Mouse (Mus musculus): ENCODE measurements around the gene D130043K22Rik. TPM values are rescaled to one million over a fixed set of nuclear protein-coding genes. Genes with fewer than 3 reads are reported as not detected.

The D130043K22Rik gene
- polyA plus RNA-seq, 2 experiments = 0.06 to 0.11 TPM

GRCm38 (mm10) chr13:24862021-24862420 lies 17.1 kb downstream of the D130043K22Rik start:
- no peak overlapping the region for H3K4me3 ChIP-seq (ENCODE audit: insufficient read depth in 1 of 2, low read depth in 2 of 2, low read length in 2 of 2)
- no peaks in the 10 kb centered on the region for H3K36me3 ChIP-seq (replicated peaks; ENCODE audit: control insufficient read depth, insufficient read depth, low read depth)
- ATAC-seq (ENCODE audit: insufficient read depth) (no peak), DNase-seq (ENCODE audit: low read depth in 3 of 3, low spot score in 3 of 3) (no peak)
- H3K27ac ChIP-seq = no peak overlapping the region
- no peak overlapping the region for H3K9ac ChIP-seq (replicated peaks)
- no peaks in the 10 kb centered on the region for H3K9me3 ChIP-seq (ENCODE audit: control insufficient read depth, low read length)
- peaks cover 0 to under 1% of the 10 kb centered on the region in 2 experiments; a peak in 2 of 4 replicates for H3K4me1 ChIP-seq (replicated peaks; ENCODE audit: control insufficient read depth in 2 of 2, insufficient read depth in 2 of 2, low read length in 1 of 2)
- WGBS (ENCODE audit: insufficient replicate concordance) = 72% methylated on average over 7 of the region's 7 CpGs
- TF ChIP-seq EP300 (IDR thresholded peaks at IDR 0.05; ENCODE audit: low read depth) (no peak), CTCF (IDR thresholded peaks at IDR 0.05; ENCODE audit: low read depth) (no peak)
- H3K4me2 ChIP-seq (ENCODE audit: low read depth) = no peak overlapping the region
- no peaks in the 10 kb centered on the region for H3K27me3 ChIP-seq (ENCODE audit: control insufficient read depth, insufficient read depth, low read length)

- DNase-seq (ENCODE audit: low read depth in 3 of 3, low spot score in 3 of 3) = peak; percentile 34 to 51 (median 43)
- no peak for ATAC-seq (ENCODE audit: insufficient read depth)
- no peaks in the 10 kb centered on the region for H3K9me3 ChIP-seq (ENCODE audit: control insufficient read depth, low read length)
- H3K4me2 ChIP-seq (ENCODE audit: low read depth) = no peak overlapping the region
- 40% methylated on average over 7 of the region's 7 CpGs for WGBS (ENCODE audit: insufficient replicate concordance)
- H3K9ac ChIP-seq (replicated peaks) = no peak overlapping the region
- H3K36me3 ChIP-seq (replicated peaks; ENCODE audit: control insufficient read depth, insufficient read depth, low read depth) = no peaks in the 10 kb centered on the region
- H3K27me3 ChIP-seq (ENCODE audit: control insufficient read depth, insufficient read depth, low read length) = no peaks in the 10 kb centered on the region
- H3K27ac ChIP-seq = no peak overlapping the region
- TF ChIP-seq CTCF (IDR thresholded peaks at IDR 0.05; ENCODE audit: low read depth) (peak; percentile 69), EP300 (IDR thresholded peaks at IDR 0.05; ENCODE audit: low read depth) (no peak)
- peaks cover 0 to 2% of the 10 kb centered on the region in 2 experiments; a peak in 2 of 4 replicates for H3K4me1 ChIP-seq (replicated peaks; ENCODE audit: control insufficient read depth in 2 of 2, insufficient read depth in 2 of 2, low read length in 1 of 2)
- no peak overlapping the region for H3K4me3 ChIP-seq (ENCODE audit: insufficient read depth in 1 of 2, low read depth in 2 of 2, low read length in 2 of 2)
Measured at GRCm38 (mm10) chr13:24862520-24862919, 17.6 kb downstream of the D130043K22Rik start.

- no peak overlapping the region for H3K27ac ChIP-seq
- H3K9me3 ChIP-seq (ENCODE audit: control insufficient read depth, low read length) = no peaks in the 10 kb centered on the region
- ATAC-seq (ENCODE audit: insufficient read depth) = no peak
- no peak overlapping the region for H3K9ac ChIP-seq (replicated peaks)
- H3K4me2 ChIP-seq (ENCODE audit: low read depth) = no peak overlapping the region
- H3K4me1 ChIP-seq (replicated peaks; ENCODE audit: control insufficient read depth in 2 of 2, insufficient read depth in 2 of 2, low read length in 1 of 2) = peaks cover 0 to 2% of the 10 kb centered on the region in 2 experiments; a peak in 2 of 4 replicates
- TF ChIP-seq EP300 (IDR thresholded peaks at IDR 0.05; ENCODE audit: low read depth) = no peak
- TF ChIP-seq CTCF (IDR thresholded peaks at IDR 0.05; ENCODE audit: low read depth) = no peak
- WGBS (ENCODE audit: insufficient replicate concordance) = 54% methylated on average over 9 of the region's 9 CpGs
- H3K36me3 ChIP-seq (replicated peaks; ENCODE audit: control insufficient read depth, insufficient read depth, low read depth) = no peaks in the 10 kb centered on the region
- no peaks in the 10 kb centered on the region for H3K27me3 ChIP-seq (ENCODE audit: control insufficient read depth, insufficient read depth, low read length)
- DNase-seq (ENCODE audit: low read depth in 3 of 3, low spot score in 3 of 3) = no peak
- no peak overlapping the region for H3K4me3 ChIP-seq (ENCODE audit: insufficient read depth in 1 of 2, low read depth in 2 of 2, low read length in 2 of 2)
Measured at GRCm38 (mm10) chr13:24866430-24867402, 21.8 kb downstream of the D130043K22Rik start.

- 77% methylated on average over 10 of the region's 10 CpGs for WGBS (ENCODE audit: insufficient replicate concordance)
- no peaks in the 10 kb centered on the region for H3K36me3 ChIP-seq (replicated peaks; ENCODE audit: control insufficient read depth, insufficient read depth, low read depth)
- no peak overlapping the region for H3K27ac ChIP-seq
Measured at GRCm38 (mm10) chr13:24867789-24868188, 22.9 kb downstream of the D130043K22Rik start.

GRCm38 (mm10) chr13:24868233-24868632 lies 23.3 kb downstream of the D130043K22Rik start:
- H3K9me3 ChIP-seq (ENCODE audit: control insufficient read depth, low read length) = no peaks in the 10 kb centered on the region
- H3K4me1 ChIP-seq (replicated peaks; ENCODE audit: control insufficient read depth in 2 of 2, insufficient read depth in 2 of 2, low read length in 1 of 2) = peaks cover 0 to 2% of the 10 kb centered on the region in 2 experiments; a peak in 2 of 4 replicates
- no peaks in the 10 kb centered on the region for H3K36me3 ChIP-seq (replicated peaks; ENCODE audit: control insufficient read depth, insufficient read depth, low read depth)
- no peak overlapping the region for H3K27ac ChIP-seq
- H3K9ac ChIP-seq (replicated peaks) = no peak overlapping the region
- no peak overlapping the region for H3K4me2 ChIP-seq (ENCODE audit: low read depth)
- no peak for TF ChIP-seq CTCF (IDR thresholded peaks at IDR 0.05; ENCODE audit: low read depth)
- TF ChIP-seq EP300 (IDR thresholded peaks at IDR 0.05; ENCODE audit: low read depth) = no peak
- 68% methylated on average over 7 of the region's 7 CpGs for WGBS (ENCODE audit: insufficient replicate concordance)
- H3K27me3 ChIP-seq (ENCODE audit: control insufficient read depth, insufficient read depth, low read length) = no peaks in the 10 kb centered on the region
- no peak overlapping the region for H3K4me3 ChIP-seq (ENCODE audit: insufficient read depth in 1 of 2, low read depth in 2 of 2, low read length in 2 of 2)
- DNase-seq (ENCODE audit: low read depth in 3 of 3, low spot score in 3 of 3) = no peak
- no peak for ATAC-seq (ENCODE audit: insufficient read depth)

More at GRCm38 (mm10) chr13:24867789-24868188, 22.9 kb downstream of the D130043K22Rik start:
- Histone ChIP-seq H3K4me1 (replicated peaks; ENCODE audit: control insufficient read depth in 2 of 2, insufficient read depth in 2 of 2, low read length in 1 of 2) (peaks cover 0 to 2% of the 10 kb centered on the region in 2 experiments; a peak in 2 of 4 replicates), H3K4me3 (ENCODE audit: insufficient read depth in 1 of 2, low read depth in 2 of 2, low read length in 2 of 2) (no peak overlapping the region), H3K9me3 (ENCODE audit: control insufficient read depth, low read length) (no peaks in the 10 kb centered on the region), H3K4me2 (ENCODE audit: low read depth) (no peak overlapping the region), H3K9ac (replicated peaks) (no peak overlapping the region), H3K27me3 (ENCODE audit: control insufficient read depth, insufficient read depth, low read length) (no peaks in the 10 kb centered on the region)
- DNase-seq (ENCODE audit: low read depth in 3 of 3, low spot score in 3 of 3) (no peak), ATAC-seq (ENCODE audit: insufficient read depth) (no peak)
- no peak for TF ChIP-seq CTCF (IDR thresholded peaks at IDR 0.05; ENCODE audit: low read depth)
- TF ChIP-seq EP300 (IDR thresholded peaks at IDR 0.05; ENCODE audit: low read depth) = no peak

Data from liver, embryonic 14.5 days (tissue).